Mouse (Mus musculus): ENCODE measurements at regions not wholly inside any gene's neighbourhood (a gene's known extent, or its start where the extent isn't known, plus 50 kb on each side); places are given as distances from the start of the nearest gene placed in this dataset.

DNA sequence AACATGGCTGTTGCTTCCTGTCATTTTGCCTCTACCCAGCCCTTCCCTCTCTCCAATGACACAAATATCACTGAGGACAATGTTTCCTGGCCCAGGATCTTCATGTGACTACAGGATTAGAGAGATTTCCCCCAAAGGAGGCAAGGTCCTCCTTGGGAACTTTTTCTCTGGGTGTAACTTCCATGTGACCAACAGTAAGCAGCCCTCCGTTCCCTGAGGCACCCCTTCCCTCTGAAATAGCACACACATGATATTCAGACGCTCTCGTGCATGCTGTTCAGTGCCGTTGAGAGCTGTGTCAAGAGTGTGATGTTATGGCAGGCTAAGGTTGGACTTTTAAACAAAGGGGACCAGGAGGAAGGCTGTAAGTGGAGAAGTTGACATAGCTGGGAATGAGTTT is 169.2 kb upstream of the Otx2 start:
- 67% methylated on average over 4 of the region's 4 CpGs for WGBS

GRCm38 (mm10) chr14:48841278-48841677 is 167.7 kb upstream of the Otx2 start:
- Histone ChIP-seq H3K9me3 (replicated peaks) (no peaks in the 10 kb centered on the region), H3K4me1 (replicated peaks) (no peaks in the 10 kb centered on the region), H3K36me3 (no peaks in the 10 kb centered on the region), H3K4me3 (no peak overlapping the region), H3K27ac (no peak overlapping the region), H3K9ac (no peak overlapping the region), H3K27me3 (no peaks in the 10 kb centered on the region), H3K4me2 (no peak overlapping the region)
- no peak for ATAC-seq (replicated peaks; ENCODE audit: insufficient number of reproducible peaks, insufficient read depth, low FRiP score, low read depth)
- 57% methylated on average over 5 of the region's 5 CpGs for WGBS

More for the DNA sequence above, 169.2 kb upstream of the Otx2 start:
- Histone ChIP-seq H3K4me1 (replicated peaks) (no peaks in the 10 kb centered on the region), H3K36me3 (no peaks in the 10 kb centered on the region), H3K27ac (no peak overlapping the region), H3K4me3 (no peak overlapping the region), H3K9me3 (replicated peaks) (no peaks in the 10 kb centered on the region), H3K27me3 (no peaks in the 10 kb centered on the region), H3K9ac (no peak overlapping the region), H3K4me2 (no peak overlapping the region)
- ATAC-seq (replicated peaks; ENCODE audit: insufficient number of reproducible peaks, insufficient read depth, low FRiP score, low read depth), result no peak

GRCm38 (mm10) chr14:48837181-48837580 is 163.6 kb upstream of the Otx2 start:
- Histone ChIP-seq H3K27me3 (no peaks in the 10 kb centered on the region), H3K9me3 (replicated peaks) (no peaks in the 10 kb centered on the region), H3K4me1 (replicated peaks) (no peaks in the 10 kb centered on the region), H3K9ac (no peak overlapping the region), H3K36me3 (no peaks in the 10 kb centered on the region), H3K27ac (no peak overlapping the region), H3K4me2 (no peak overlapping the region), H3K4me3 (no peak overlapping the region)
- WGBS, result 63% methylated on average over 6 of the region's 6 CpGs
- ATAC-seq (replicated peaks; ENCODE audit: insufficient number of reproducible peaks, insufficient read depth, low FRiP score, low read depth), result no peak

GRCm38 (mm10) chr14:48836071-48836470 is 162.5 kb upstream of the Otx2 start:
- Histone ChIP-seq H3K4me2 (no peak overlapping the region), H3K27ac (no peak overlapping the region), H3K36me3 (no peaks in the 10 kb centered on the region), H3K27me3 (no peaks in the 10 kb centered on the region), H3K9ac (no peak overlapping the region), H3K4me3 (no peak overlapping the region), H3K9me3 (replicated peaks) (no peaks in the 10 kb centered on the region), H3K4me1 (replicated peaks) (no peaks in the 10 kb centered on the region)
- no peak for ATAC-seq (replicated peaks; ENCODE audit: insufficient number of reproducible peaks, insufficient read depth, low FRiP score, low read depth)
- WGBS, result 59% methylated on average over 2 of the region's 2 CpGs

GRCm38 (mm10) chr14:48834416-48834815 is 160.8 kb upstream of the Otx2 start:
- no peak for ATAC-seq (replicated peaks; ENCODE audit: insufficient number of reproducible peaks, insufficient read depth, low FRiP score, low read depth)
- Histone ChIP-seq H3K27ac (no peak overlapping the region), H3K9me3 (replicated peaks) (no peaks in the 10 kb centered on the region), H3K27me3 (no peaks in the 10 kb centered on the region), H3K4me1 (replicated peaks) (no peaks in the 10 kb centered on the region), H3K9ac (no peak overlapping the region), H3K36me3 (no peaks in the 10 kb centered on the region), H3K4me2 (no peak overlapping the region), H3K4me3 (no peak overlapping the region)
- WGBS, result 94% methylated on average over 2 of the region's 2 CpGs

GRCm38 (mm10) chr14:48826421-48826820 is 152.8 kb upstream of the Otx2 start:
- no peak for ATAC-seq (replicated peaks; ENCODE audit: insufficient number of reproducible peaks, insufficient read depth, low FRiP score, low read depth)
- Histone ChIP-seq H3K27me3 (no peaks in the 10 kb centered on the region), H3K9me3 (replicated peaks) (no peaks in the 10 kb centered on the region), H3K4me2 (no peak overlapping the region), H3K36me3 (no peaks in the 10 kb centered on the region), H3K4me1 (replicated peaks) (no peaks in the 10 kb centered on the region), H3K9ac (no peak overlapping the region), H3K27ac (no peak overlapping the region), H3K4me3 (no peak overlapping the region)
- 58% methylated on average over 5 of the region's 5 CpGs for WGBS

GRCm38 (mm10) chr14:48824375-48824774 is 150.8 kb upstream of the Otx2 start:
- Histone ChIP-seq H3K4me2 (no peak overlapping the region), H3K27me3 (no peaks in the 10 kb centered on the region), H3K4me3 (no peak overlapping the region), H3K27ac (no peak overlapping the region), H3K9me3 (replicated peaks) (no peaks in the 10 kb centered on the region), H3K4me1 (replicated peaks) (no peaks in the 10 kb centered on the region), H3K36me3 (no peaks in the 10 kb centered on the region), H3K9ac (no peak overlapping the region)
- no peak for ATAC-seq (replicated peaks; ENCODE audit: insufficient number of reproducible peaks, insufficient read depth, low FRiP score, low read depth)
- 55% methylated on average over 3 of the region's 3 CpGs for WGBS

DNA sequence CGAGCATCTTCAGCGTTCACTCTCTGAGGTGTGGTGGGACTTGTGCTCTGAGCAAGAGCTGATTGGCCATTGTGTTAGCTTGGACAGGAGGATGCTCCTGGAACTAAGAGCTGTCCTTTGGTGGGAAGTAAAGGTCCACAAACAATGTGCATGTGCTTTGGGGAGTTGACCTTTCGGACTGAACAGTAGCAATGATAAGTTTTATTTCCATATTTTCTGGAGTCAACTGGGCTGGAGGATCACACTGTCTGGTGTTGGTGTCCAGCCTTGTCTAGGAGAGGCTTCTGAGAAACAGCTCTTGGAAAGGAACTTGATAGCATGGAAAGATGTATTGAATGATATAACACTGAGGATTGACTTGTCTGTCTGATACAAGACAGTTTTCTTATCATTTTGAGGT is 142.3 kb upstream of the Otx2 start:
- Histone ChIP-seq H3K4me1 (replicated peaks) (no peaks in the 10 kb centered on the region), H3K27me3 (no peaks in the 10 kb centered on the region), H3K4me3 (no peak overlapping the region), H3K36me3 (no peaks in the 10 kb centered on the region), H3K4me2 (no peak overlapping the region), H3K9ac (no peak overlapping the region), H3K9me3 (replicated peaks) (no peaks in the 10 kb centered on the region), H3K27ac (no peak overlapping the region)
- WGBS, result 81% methylated on average over 3 of the region's 3 CpGs
- no peak for ATAC-seq (replicated peaks; ENCODE audit: insufficient number of reproducible peaks, insufficient read depth, low FRiP score, low read depth)

DNA sequence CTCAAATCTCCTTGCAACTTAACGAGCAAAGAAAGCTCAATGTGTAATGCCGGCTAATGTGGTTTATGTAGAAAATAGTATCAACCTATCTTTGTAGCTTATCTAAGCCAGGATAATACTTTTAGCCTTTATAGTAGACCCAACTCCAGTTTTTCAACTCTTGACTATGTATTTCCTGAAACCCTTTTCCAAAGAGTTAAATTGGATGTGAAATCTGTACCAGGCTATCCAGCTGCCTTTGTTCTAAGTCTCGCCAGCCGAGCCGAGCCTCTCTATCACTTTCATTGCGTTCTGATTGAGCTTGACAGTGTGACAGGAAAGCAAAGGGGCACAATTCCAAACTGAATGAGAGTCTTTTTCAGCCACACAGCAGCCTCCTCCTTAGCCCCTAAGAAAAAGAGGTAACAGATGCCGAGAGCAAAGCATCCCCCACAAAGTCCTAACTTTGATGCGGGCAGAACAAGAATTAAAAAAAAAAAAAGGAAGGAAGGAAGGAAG is 141.7 kb upstream of the Otx2 start:
- Histone ChIP-seq H3K9me3 (replicated peaks) (no peaks in the 10 kb centered on the region), H3K4me1 (replicated peaks) (no peaks in the 10 kb centered on the region), H3K9ac (no peak overlapping the region), H3K4me2 (no peak overlapping the region), H3K36me3 (no peaks in the 10 kb centered on the region), H3K4me3 (no peak overlapping the region), H3K27ac (no peak overlapping the region), H3K27me3 (no peaks in the 10 kb centered on the region)
- 70% methylated on average over 8 of the region's 8 CpGs for WGBS
- no peak for ATAC-seq (replicated peaks; ENCODE audit: insufficient number of reproducible peaks, insufficient read depth, low FRiP score, low read depth)

DNA sequence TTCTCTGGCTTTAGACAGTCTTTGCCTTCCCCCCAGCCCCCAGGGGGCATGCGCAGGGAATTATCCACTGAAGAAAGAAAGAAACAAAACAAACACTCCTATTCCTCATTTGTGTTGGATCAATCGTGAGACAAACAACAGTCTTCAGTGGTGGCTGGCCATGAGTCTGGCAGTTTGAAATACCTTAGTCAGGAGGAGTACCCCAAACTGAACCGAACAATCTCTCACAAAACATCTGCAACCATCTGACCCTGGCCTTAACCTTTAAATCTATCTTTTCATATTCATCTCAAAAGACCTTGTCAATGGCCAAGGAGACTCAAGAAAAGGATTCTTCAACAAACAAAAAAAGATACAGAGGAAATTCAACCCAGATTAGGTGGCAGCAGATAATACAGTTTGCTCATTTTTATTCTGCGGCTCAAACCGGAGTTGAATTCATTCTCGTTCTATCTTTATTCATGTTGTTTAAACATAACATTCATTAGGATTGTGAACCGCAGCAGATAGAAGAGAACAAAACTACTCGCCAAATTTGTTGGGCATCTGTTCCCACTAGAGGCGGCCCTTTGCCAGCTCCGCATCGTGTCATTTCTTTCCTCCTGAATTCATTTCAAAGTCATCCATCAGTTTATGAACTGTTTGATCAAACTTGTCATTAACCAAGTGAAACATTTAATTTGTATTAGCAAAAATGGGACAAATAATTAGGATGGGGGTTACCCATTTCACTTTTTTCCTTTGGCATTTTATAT is 139.3 kb upstream of the Otx2 start:
- Histone ChIP-seq H3K36me3 (no peaks in the 10 kb centered on the region), H3K9ac (no peak overlapping the region), H3K9me3 (replicated peaks) (no peaks in the 10 kb centered on the region), H3K27me3 (no peaks in the 10 kb centered on the region), H3K27ac (no peak overlapping the region), H3K4me2 (no peak overlapping the region), H3K4me3 (no peak overlapping the region), H3K4me1 (replicated peaks) (no peaks in the 10 kb centered on the region)
- WGBS, result 82% methylated on average over 11 of the region's 11 CpGs
- ATAC-seq (replicated peaks; ENCODE audit: insufficient number of reproducible peaks, insufficient read depth, low FRiP score, low read depth), result no peak

GRCm38 (mm10) chr14:48804098-48804497 is 130.5 kb upstream of the Otx2 start:
- Histone ChIP-seq H3K4me1 (replicated peaks) (no peaks in the 10 kb centered on the region), H3K36me3 (no peaks in the 10 kb centered on the region), H3K9me3 (replicated peaks) (no peaks in the 10 kb centered on the region), H3K9ac (no peak overlapping the region), H3K27ac (no peak overlapping the region), H3K4me2 (no peak overlapping the region), H3K4me3 (no peak overlapping the region), H3K27me3 (no peaks in the 10 kb centered on the region)
- whole genome bisulfite sequencing, result 79% methylated on average over 4 of the region's 4 CpGs
- ATAC-seq (replicated peaks; ENCODE audit: insufficient number of reproducible peaks, insufficient read depth, low FRiP score, low read depth), result no peak

- H3K36me3 ChIP-seq, result no peaks in the 10 kb centered on the region
- no peaks in the 10 kb centered on the region for H3K27me3 ChIP-seq
- no peaks in the 10 kb centered on the region for H3K4me1 ChIP-seq (replicated peaks)
- H3K4me2 ChIP-seq, result peak overlapping the region; percentile 14; the same call in 1 of the 2 replicates
- no peak overlapping the region for H3K27ac ChIP-seq
- WGBS, result 49% methylated on average over 14 of the region's 14 CpGs
- no peak overlapping the region for H3K4me3 ChIP-seq
- H3K9me3 ChIP-seq (replicated peaks), result no peaks in the 10 kb centered on the region
- no peak for ATAC-seq (replicated peaks; ENCODE audit: insufficient number of reproducible peaks, insufficient read depth, low FRiP score, low read depth)
- no peak overlapping the region for H3K9ac ChIP-seq
Measured at GRCm38 (mm10) chr14:48801283-48801682, 127.7 kb upstream of the Otx2 start.
